Mouse (Mus musculus): ENCODE data around the gene Wtip.

DNA sequence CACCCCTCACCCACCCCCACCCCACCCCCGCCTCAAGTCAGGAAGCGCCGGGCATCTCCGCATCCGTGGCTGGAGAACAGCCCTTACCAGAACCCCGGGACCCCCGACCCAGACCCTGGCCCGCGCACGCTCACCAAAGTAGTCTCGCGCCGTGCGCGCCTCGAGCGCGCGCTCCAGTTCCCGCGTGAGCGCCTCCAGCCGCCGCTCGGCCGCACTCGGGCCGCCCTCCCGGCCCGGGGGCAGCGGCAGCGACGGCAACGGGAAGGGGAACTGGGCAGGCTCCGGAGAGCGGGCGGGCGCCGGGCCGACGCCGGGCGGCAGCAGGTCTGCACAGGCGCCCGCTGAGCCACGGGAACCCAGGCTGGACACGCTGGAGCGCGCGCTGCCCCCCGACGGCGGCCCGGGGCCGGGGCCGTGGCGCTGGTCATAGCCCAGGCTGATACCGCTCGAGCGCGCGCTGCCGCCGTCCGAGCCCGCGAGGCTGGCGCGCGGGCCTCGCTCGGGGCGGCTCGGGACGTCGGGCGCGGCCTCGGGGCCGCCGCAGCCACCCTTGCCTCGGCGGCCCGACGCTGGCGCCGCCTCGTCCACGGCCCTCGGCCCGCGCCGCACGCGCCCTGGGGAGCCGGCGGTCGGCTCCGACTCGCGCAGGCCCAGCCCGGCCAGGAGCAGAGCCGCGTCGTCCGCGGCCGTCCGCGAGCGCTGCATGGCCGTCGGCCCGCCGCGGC, 551 bp downstream of the Wtip start:
- no peak for TF ChIP-seq POLR2A (IDR thresholded peaks at IDR 0.05; ENCODE audit: extremely low read depth, insufficient read depth, low read length)
- TF ChIP-seq CTCF (IDR thresholded peaks at IDR 0.05; ENCODE audit: low read depth, low read length) = no peak
